Comparison of ENCODE assay signal across 17 mouse cellular contexts in the genomic region with DNA sequence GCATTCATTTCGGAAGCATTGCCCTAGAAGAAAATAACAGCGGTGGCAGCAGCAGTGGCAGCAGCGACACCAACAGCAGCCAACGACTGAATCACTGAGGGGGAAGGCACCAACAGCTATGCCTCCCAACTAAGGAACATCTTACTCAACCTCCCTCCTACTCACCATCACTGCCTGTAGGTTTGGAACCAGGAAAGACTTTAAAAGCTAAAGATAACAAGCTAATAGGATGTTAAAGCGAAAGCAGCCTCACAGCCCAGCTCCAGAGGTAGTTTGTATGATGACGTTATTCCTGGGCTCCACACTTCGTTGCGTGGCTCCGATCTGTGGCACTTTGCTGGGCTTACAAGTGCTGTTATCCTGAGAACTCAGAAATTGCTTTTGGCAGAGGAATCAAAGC.
A peak's percentile ranks its signal among the peaks of the same experiment; 100 is the strongest.
DNase-seq lines count a peak whose midpoint lies in the region; ATAC-seq and TF ChIP-seq lines count a peak whose summit lies in the region.
"Had no signal": no experiment of that assay in that cellular context is flagged by ENCODE, and none has a peak within 500 bp of the region (broad histone marks: within the 10 kb centered on the region; RNA-seq: fewer than 3 reads in every experiment).

No protein-coding gene starts in this region.

- ATAC-seq in forebrain, postnatal 0 days = peak; percentile 65
- no peak for ATAC-seq in forebrain, embryonic 12.5 days (ENCODE audit: low FRiP score)

- peaks cover 7% of the 10 kb centered on the region; the same call in 1 of the 2 replicates for H3K4me1 ChIP-seq in forebrain, postnatal 0 days (ENCODE audit: insufficient read depth)
- no peaks in the 10 kb centered on the region for H3K4me1 ChIP-seq in forebrain, embryonic 12.5 days
- no peaks in the 10 kb centered on the region for H3K4me1 ChIP-seq in midbrain, embryonic 10.5 days
- H3K4me1 ChIP-seq: neural tube, embryonic 13.5 days; stomach, embryonic 15.5 days had no signal

- peak; percentile 65 for DNase-seq in forebrain, postnatal 0 days
- peak; percentile 73 to 76 for DNase-seq in right cerebral cortex, adult 2 months (ENCODE audit: low spot score in 2 of 2)
- DNase-seq in right cerebral cortex, postnatal 14 days = no peak
- DNase-seq in left cerebral cortex, adult 9 months (ENCODE audit: low spot score in 2 of 2) = peak; percentile 80 to 86
- no peak for DNase-seq in adipocyte (ENCODE audit: low spot score)
- no peak for DNase-seq in midbrain, embryonic 10.5 days (ENCODE audit: low spot score)
- DNase-seq in spleen, adult 12 weeks (ENCODE audit: low spot score) = no peak
- DNase-seq: B cell, adult 2 months; cerebellum, adult 8-10 months; heart, postnatal 4 days; kidney, adult 11 months; retina, postnatal 1 day; thymus, postnatal 36 days had no signal

- H3K27me3 ChIP-seq in forebrain, postnatal 0 days (ENCODE audit: insufficient read depth, low read length) = no peaks in the 10 kb centered on the region
- no peaks in the 10 kb centered on the region for H3K27me3 ChIP-seq in forebrain, embryonic 12.5 days
- H3K27me3 ChIP-seq in midbrain, embryonic 10.5 days (ENCODE audit: low read depth, poor library complexity, severe bottlenecking) = peaks cover 12% of the 10 kb centered on the region
- H3K27me3 ChIP-seq: neural tube, embryonic 13.5 days; stomach, embryonic 15.5 days had no signal

- H3K9me3 ChIP-seq in forebrain, postnatal 0 days (ENCODE audit: low read length) = no peaks in the 10 kb centered on the region
- H3K9me3 ChIP-seq in forebrain, embryonic 12.5 days = no peaks in the 10 kb centered on the region
- no peaks in the 10 kb centered on the region for H3K9me3 ChIP-seq in midbrain, embryonic 10.5 days (replicated peaks)
- H3K9me3 ChIP-seq: neural tube, embryonic 13.5 days; stomach, embryonic 15.5 days had no signal

- no peak overlapping the region for H3K4me2 ChIP-seq in forebrain, postnatal 0 days (ENCODE audit: low read depth)
- no peak overlapping the region for H3K4me2 ChIP-seq in forebrain, embryonic 12.5 days
- H3K4me2 ChIP-seq: neural tube, embryonic 13.5 days; stomach, embryonic 15.5 days had no signal

- no peak overlapping the region for H3K4me3 ChIP-seq in forebrain, postnatal 0 days (ENCODE audit: low read depth, low read length)
- no peak overlapping the region for H3K4me3 ChIP-seq in forebrain, embryonic 12.5 days (replicated peaks)
- H3K4me3 ChIP-seq in midbrain, embryonic 10.5 days = no peak overlapping the region
- H3K4me3 ChIP-seq: neural tube, embryonic 13.5 days; stomach, embryonic 15.5 days had no signal

- TF ChIP-seq CTCF in forebrain, postnatal 0 days (IDR thresholded peaks at IDR 0.05; ENCODE audit: low read depth) = no peak

- no peaks in the 10 kb centered on the region for H3K36me3 ChIP-seq in forebrain, postnatal 0 days (ENCODE audit: insufficient read depth)
- H3K36me3 ChIP-seq in forebrain, embryonic 12.5 days (replicated peaks) = no peaks in the 10 kb centered on the region
- no peaks in the 10 kb centered on the region for H3K36me3 ChIP-seq in midbrain, embryonic 10.5 days
- H3K36me3 ChIP-seq: neural tube, embryonic 13.5 days; stomach, embryonic 15.5 days had no signal

- 57% methylated on average over 9 of the region's 9 CpGs for WGBS in forebrain, postnatal 0 days
- 90% methylated on average over 9 of the region's 9 CpGs for WGBS in forebrain, embryonic 12.5 days
- WGBS in midbrain, embryonic 10.5 days = 95% methylated on average over 9 of the region's 9 CpGs

- H3K9ac ChIP-seq in forebrain, postnatal 0 days = no peak overlapping the region
- no peak overlapping the region for H3K9ac ChIP-seq in forebrain, embryonic 12.5 days
- H3K9ac ChIP-seq: neural tube, embryonic 13.5 days; stomach, embryonic 15.5 days had no signal

- H3K27ac ChIP-seq in forebrain, postnatal 0 days (ENCODE audit: low read depth, low read length) = no peak overlapping the region
- no peak overlapping the region for H3K27ac ChIP-seq in forebrain, embryonic 12.5 days
- no peak overlapping the region for H3K27ac ChIP-seq in midbrain, embryonic 10.5 days (replicated peaks)
- H3K27ac ChIP-seq: macrophage; neural tube, embryonic 13.5 days; stomach, embryonic 15.5 days had no signal

Comparison
In these comparisons a context has a peak if more than half of its experiments do, and no peak if none do; other contexts are left out.
1. DNase-seq: peak in forebrain, postnatal 0 days (single experiment), right cerebral cortex, adult 2 months (2 of 2) and left cerebral cortex, adult 9 months (2 of 2); none in right cerebral cortex, postnatal 14 days (single experiment), adipocyte (single experiment), midbrain, embryonic 10.5 days (single experiment) and spleen, adult 12 weeks (single experiment).